Mouse (Mus musculus) liver, adult 2 months (tissue): Measurements from ENCODE around the gene Slco1a4. TPM values are rescaled to one million over a fixed set of nuclear protein-coding genes. Genes with fewer than 3 reads are reported as not detected.

Source experiments
- DNase-seq: peaks from one replicate; pipeline ENCODE4 v3.0.0-alpha.2; 2011; ENCODE audit warnings: low read depth, low spot score; ENCODE audit errors: extremely low read depth
- H3K27ac ChIP-seq: fragments of 200-500 bp; replicated peaks from 2 replicates; pipeline ENCODE4 v1.5.1; 2012; ENCODE audit warnings: low read depth, mild to moderate bottlenecking, control low read depth, inconsistent platforms, low read length; ENCODE audit not compliant: insufficient read depth
- H3K27me3 ChIP-seq: fragments of 200-500 bp; 2 replicates; pipeline ENCODE4 v1.6.1; 2012; ENCODE audit warnings: mild to moderate bottlenecking, moderate library complexity, low read length, inconsistent platforms; ENCODE audit not compliant: control insufficient read depth, insufficient read depth
- H3K36me3 ChIP-seq: fragments of 200-500 bp; 2 replicates; pipeline ENCODE4 v1.6.1; 2012; ENCODE audit warnings: low read length, inconsistent platforms; ENCODE audit not compliant: control insufficient read depth, insufficient read depth
- H3K4me1 ChIP-seq: fragments of 200-500 bp; 2 replicates; pipeline ENCODE4 v1.6.1; 2011; ENCODE audit warnings: low read length; ENCODE audit not compliant: control insufficient read depth, insufficient read depth
- H3K4me3 ChIP-seq: fragments of 200-500 bp; 2 replicates; pipeline ENCODE4 v1.5.1; 2011; ENCODE audit warnings: low read depth, mild to moderate bottlenecking, control low read depth, low read length, moderate library complexity; ENCODE audit not compliant: insufficient read depth
- H3K79me2 ChIP-seq: fragments of 200-500 bp; 2 replicates; pipeline ENCODE4 v1.6.1; 2012; ENCODE audit warnings: inconsistent platforms, mild to moderate bottlenecking, low read length, moderate library complexity; ENCODE audit not compliant: control insufficient read depth, insufficient read depth
- H3K9ac ChIP-seq: fragments of 200-500 bp; 2 replicates; pipeline ENCODE4 v1.6.1; 2012; ENCODE audit warnings: low read depth, mild to moderate bottlenecking, control low read depth, inconsistent platforms, low read length
- CTCF ChIP-seq: fragments of 200-500 bp; IDR thresholded peaks from 2 replicates; pipeline ENCODE4 v1.5.1; 2011; ENCODE audit warnings: low read depth, low read length, control low read depth
- POLR2A ChIP-seq: fragments of 200-500 bp; IDR thresholded peaks from 2 replicates; pipeline ENCODE4 v1.6.1; 2011; ENCODE audit warnings: low read length, control low read depth; ENCODE audit not compliant: insufficient read depth; ENCODE audit errors: extremely low read depth
- WGBS: fragments of 180-500 bp; shearing (Covaris S2); methylation state at CpG from one replicate; pipeline ENCODE4 v1.1.7; 2018; 5-methylcytosine and 5-hydroxymethylcytosine counted together
- polyA plus RNA-seq: library from polyadenylated mRNA; depleted of rRNA; stranded (reverse); fragments of >200 nt; gene quantifications from 2 replicates; pipeline ENCODE4 v1.2.3, GENCODE M21; 2012; rRNA removed
- total RNA-seq: library from RNA; depleted of rRNA; stranded (reverse); fragments of >200 nt; gene quantifications from 2 replicates; pipeline ENCODE4 v1.2.3, GENCODE M21; 2014; rRNA removed

The Slco1a4 gene
- total and polyA plus RNA-seq, 2 experiments, result 23.0 to 282 TPM

- H3K27ac ChIP-seq, result no peak overlapping the region
- no peaks in the 10 kb centered on the region; the same call in 1 of the 2 replicates for H3K27me3 ChIP-seq
- H3K9ac ChIP-seq, result no peak overlapping the region
- H3K36me3 ChIP-seq, result peaks cover under 1% of the 10 kb centered on the region; the same call in 1 of the 2 replicates
- 0 out of 2 replicates have a peak, but pooled peaks cover 2% of the 10 kb centered on the region for H3K79me2 ChIP-seq
- 79% methylated on average over 4 of the region's 4 CpGs for WGBS
- H3K4me3 ChIP-seq, result no peak overlapping the region
- TF ChIP-seq POLR2A (no peak), CTCF (no peak)
- DNase-seq, result no peak
- peaks cover 1% of the 10 kb centered on the region; the same call in 1 of the 2 replicates for H3K4me1 ChIP-seq
Measured at GRCm38 (mm10) chr6:141849051-141849450, 6.9 kb downstream of the Slco1a4 start.

- 40% methylated on average over 1 of the region's 1 CpGs for WGBS
- H3K9ac ChIP-seq, result no peak overlapping the region
Measured at GRCm38 (mm10) chr6:141797837-141798236, 58.2 kb downstream of the Slco1a4 start.

DNA sequence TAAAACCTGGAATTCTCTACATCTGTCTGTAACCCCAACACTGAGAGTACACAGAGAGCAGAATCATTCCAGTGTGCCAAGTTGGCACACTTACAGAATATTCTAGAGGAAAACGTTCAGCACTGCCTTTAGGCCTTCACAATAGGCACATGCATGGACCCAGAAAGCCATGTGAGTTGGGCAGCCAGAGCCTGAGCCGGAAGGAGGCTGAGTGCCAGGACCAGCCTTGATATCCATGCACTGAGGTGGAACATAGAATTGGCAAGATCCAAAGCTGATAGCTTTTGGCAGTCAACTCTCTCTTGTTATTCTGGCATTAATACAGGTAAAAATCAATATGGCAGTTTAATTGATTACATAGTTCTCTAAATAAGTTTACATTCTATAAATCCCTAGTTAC, 81.5 kb downstream of the Slco1a4 start:
- 13% methylated on average over 2 of the region's 2 CpGs for WGBS
- H3K27ac ChIP-seq, result no peak overlapping the region
- H3K4me1 ChIP-seq, result no peaks in the 10 kb centered on the region; the same call in 1 of the 2 replicates
- no peak for TF ChIP-seq CTCF
- no peak for TF ChIP-seq POLR2A
- DNase-seq, result peak; percentile 92
- H3K27me3 ChIP-seq, result no peaks in the 10 kb centered on the region
- H3K79me2 ChIP-seq, result no peaks in the 10 kb centered on the region
- H3K4me3 ChIP-seq, result no peak overlapping the region
- no peak overlapping the region for H3K9ac ChIP-seq
- H3K36me3 ChIP-seq, result no peaks in the 10 kb centered on the region

More at GRCm38 (mm10) chr6:141797837-141798236, 58.2 kb downstream of the Slco1a4 start:
- H3K4me3 ChIP-seq, result no peak overlapping the region
- H3K27me3 ChIP-seq, result no peaks in the 10 kb centered on the region
- H3K4me1 ChIP-seq, result no peaks in the 10 kb centered on the region
- no peak overlapping the region for H3K27ac ChIP-seq
- TF ChIP-seq CTCF (peak; percentile 34; the same call in 1 of the 2 replicates), POLR2A (no peak)
- peak; percentile 63 for DNase-seq
- no peaks in the 10 kb centered on the region for H3K36me3 ChIP-seq
- H3K79me2 ChIP-seq, result no peaks in the 10 kb centered on the region

- WGBS, result 47% methylated on average over 3 of the region's 3 CpGs
Measured at GRCm38 (mm10) chr6:141773710-141774109, 82.3 kb downstream of the Slco1a4 start, which contains the start of gene Gm5724. TSS of gene Gm5724 (minus strand) at chr6:141773810.

More at GRCm38 (mm10) chr6:141773710-141774109, 82.3 kb downstream of the Slco1a4 start, which contains the start of gene Gm5724:
- Histone ChIP-seq H3K79me2 (no peaks in the 10 kb centered on the region), H3K27ac (no peak within 1 kb of the TSS), H3K4me1 (no peaks in the 10 kb centered on the region; the same call in 1 of the 2 replicates), H3K27me3 (no peaks in the 10 kb centered on the region), H3K4me3 (no peak within 1 kb of the TSS), H3K9ac (no peak within 1 kb of the TSS), H3K36me3 (no peaks in the 10 kb centered on the region)
- DNase-seq, result no peak
- TF ChIP-seq CTCF, result no peak
- TF ChIP-seq POLR2A, result no peak

Other genes with a start within 250 kb of the Slco1a4 start
- 948 and 1,654 TPM in 2 replicates for gene Slco1b2, start 226.7 kb downstream of the Slco1a4 start, total RNA-seq
- gene Slco1b2, start 226.7 kb downstream of the Slco1a4 start, polyA plus RNA-seq, result 164 and 169 TPM in 2 replicates
- not detected in 2 replicates for gene Gm5724, start 82.4 kb downstream of the Slco1a4 start, total RNA-seq
- not detected in 2 replicates for gene Gm5724, start 82.4 kb downstream of the Slco1a4 start, polyA plus RNA-seq
- gene Slco1a1, start 90.8 kb upstream of the Slco1a4 start, total RNA-seq, result 152 and 251 TPM in 2 replicates
- gene Slco1a1, start 90.8 kb upstream of the Slco1a4 start, polyA plus RNA-seq, result 3.9 and 12.8 TPM in 2 replicates
- gene Gm6614, start 155.2 kb upstream of the Slco1a4 start, total RNA-seq, result 0.09 TPM in 1 of 2 replicates, not detected in the other
- gene Gm6614, start 155.2 kb upstream of the Slco1a4 start, polyA plus RNA-seq, result not detected in 2 replicates